Mouse (Mus musculus) megakaryocyte progenitor cell, adult 5-6 weeks (primary cell): ENCODE data around the gene Pde4b. TPM values are rescaled to one million over a fixed set of nuclear protein-coding genes. Genes with fewer than 3 reads are reported as not detected.

ENCODE experiments used
- ATAC-seq: replicated peaks from 2 replicates; pipeline ENCODE4 v1.8.0; 2016; ENCODE audit warnings: mild to moderate bottlenecking, moderate TSS enrichment, inconsistent platforms; ENCODE audit not compliant: poor library complexity
- total RNA-seq, 2 experiments: library from RNA; stranded (forward) in 1 of 2; stranded (reverse) in 1 of 2; fragments of 157-497, 149-512 nt in 1 of 2; fragments of 200-1000 nt in 1 of 2; gene quantifications; 2 replicates each; pipeline versions ENCODE4 v1.2.3 to v1.2.4; 2015 to 2017

Pde4b gene
- total RNA-seq, 2 experiments from 2014 or later = 16.1 to 19.2 TPM

GRCm38 (mm10) chr4:102275716-102276115 is 188.4 kb downstream of the Pde4b start:
- no peak for ATAC-seq

GRCm38 (mm10) chr4:102278958-102279357 is 191.6 kb downstream of the Pde4b start:
- ATAC-seq = no peak

DNA sequence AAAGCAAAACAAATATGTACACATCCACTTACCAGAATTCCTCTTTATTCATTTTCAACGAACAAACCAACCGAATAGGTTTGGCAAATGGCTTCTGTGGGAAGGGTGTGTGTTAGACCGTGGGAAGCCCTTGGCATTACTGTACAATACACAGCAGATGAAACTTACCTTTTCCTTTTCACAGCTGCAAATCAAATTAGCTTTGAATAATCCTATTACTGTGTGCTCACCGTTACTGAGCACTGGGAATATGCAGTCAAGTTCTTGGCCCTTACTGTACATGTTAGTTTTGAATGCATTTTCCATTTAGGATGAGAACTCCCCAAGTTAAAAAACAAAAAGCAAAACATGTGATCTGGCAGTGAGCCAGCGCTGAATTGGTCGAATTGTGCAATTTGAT is 199.8 kb downstream of the Pde4b start:
- ATAC-seq = no peak

- peak; percentile 86 for ATAC-seq
Measured at GRCm38 (mm10) chr4:102290052-102290734, 202.8 kb downstream of the Pde4b start.

GRCm38 (mm10) chr4:102297558-102297957 is 210.2 kb downstream of the Pde4b start:
- no peak for ATAC-seq

GRCm38 (mm10) chr4:102302568-102302967 is 215.2 kb downstream of the Pde4b start:
- ATAC-seq = no peak

GRCm38 (mm10) chr4:102307661-102308297 is 220.4 kb downstream of the Pde4b start:
- peak; percentile 66 for ATAC-seq

- no peak for ATAC-seq
Measured at GRCm38 (mm10) chr4:102310630-102311029, 223.3 kb downstream of the Pde4b start.

GRCm38 (mm10) chr4:102316011-102316410 is 228.7 kb downstream of the Pde4b start:
- ATAC-seq = no peak

DNA sequence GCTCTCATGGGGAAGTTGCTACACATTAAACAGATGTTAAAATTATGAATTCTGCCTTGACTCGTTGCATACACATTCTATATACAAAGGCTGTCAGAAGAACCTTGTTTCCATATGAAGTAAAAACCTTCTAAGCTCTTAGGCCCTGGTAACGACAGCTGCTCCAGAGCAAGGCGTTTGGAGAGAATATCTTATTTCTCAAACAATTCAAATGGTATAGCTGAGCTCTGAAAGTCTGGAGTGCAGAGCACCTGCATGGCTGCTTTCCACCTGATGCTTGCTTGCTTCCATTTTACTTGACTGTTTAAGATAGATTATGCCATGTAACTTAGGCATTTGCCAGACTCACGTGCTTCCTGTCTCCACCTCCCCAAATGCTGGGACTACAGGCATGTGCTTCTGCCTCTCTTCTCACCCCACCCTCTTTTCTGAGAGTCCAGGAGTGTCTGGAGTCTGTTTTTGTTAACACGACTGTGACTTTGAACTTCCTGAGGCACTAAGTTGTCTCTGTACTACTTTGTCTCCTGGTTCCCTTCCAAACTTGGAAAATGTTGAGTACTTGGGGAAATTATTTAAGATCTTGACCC is 229.4 kb downstream of the Pde4b start:
- no peak for ATAC-seq

DNA sequence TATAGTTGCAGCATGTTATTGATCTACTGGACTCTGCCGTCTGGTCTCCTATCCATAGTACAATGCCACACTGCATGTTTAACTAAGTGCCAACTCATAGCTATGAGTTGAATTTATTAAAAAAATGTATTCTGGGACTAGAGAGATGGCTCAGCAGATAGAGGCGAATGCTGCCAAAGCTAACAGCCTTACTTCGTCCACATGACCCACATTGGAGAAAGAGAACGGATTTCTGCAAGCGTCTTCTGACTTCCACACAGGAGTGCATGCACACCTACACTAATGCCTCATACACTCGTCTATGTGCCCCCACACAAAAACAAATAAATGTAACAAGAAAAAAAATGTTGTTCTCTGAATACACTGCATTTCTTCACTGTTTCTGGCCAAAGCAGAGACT is 231.3 kb downstream of the Pde4b start:
- ATAC-seq = no peak

- ATAC-seq = 0 out of 2 replicates have a peak, but pooled peaks have one; percentile 29
Measured at GRCm38 (mm10) chr4:102321340-102321739, 234.0 kb downstream of the Pde4b start.

- no peak for ATAC-seq
Measured at GRCm38 (mm10) chr4:102332386-102332785, 245.0 kb downstream of the Pde4b start.

- ATAC-seq = 0 out of 2 replicates have a peak, but pooled peaks have one; percentile 26
Measured at GRCm38 (mm10) chr4:102332885-102333284, 245.5 kb downstream of the Pde4b start.

GRCm38 (mm10) chr4:102346911-102347492 is 259.7 kb downstream of the Pde4b start:
- no peak for ATAC-seq

- ATAC-seq = peak; percentile 87
Measured at GRCm38 (mm10) chr4:102351476-102352475, 264.4 kb downstream of the Pde4b start.

- no peak for ATAC-seq
Measured at GRCm38 (mm10) chr4:102353641-102354403, 266.5 kb downstream of the Pde4b start.

DNA sequence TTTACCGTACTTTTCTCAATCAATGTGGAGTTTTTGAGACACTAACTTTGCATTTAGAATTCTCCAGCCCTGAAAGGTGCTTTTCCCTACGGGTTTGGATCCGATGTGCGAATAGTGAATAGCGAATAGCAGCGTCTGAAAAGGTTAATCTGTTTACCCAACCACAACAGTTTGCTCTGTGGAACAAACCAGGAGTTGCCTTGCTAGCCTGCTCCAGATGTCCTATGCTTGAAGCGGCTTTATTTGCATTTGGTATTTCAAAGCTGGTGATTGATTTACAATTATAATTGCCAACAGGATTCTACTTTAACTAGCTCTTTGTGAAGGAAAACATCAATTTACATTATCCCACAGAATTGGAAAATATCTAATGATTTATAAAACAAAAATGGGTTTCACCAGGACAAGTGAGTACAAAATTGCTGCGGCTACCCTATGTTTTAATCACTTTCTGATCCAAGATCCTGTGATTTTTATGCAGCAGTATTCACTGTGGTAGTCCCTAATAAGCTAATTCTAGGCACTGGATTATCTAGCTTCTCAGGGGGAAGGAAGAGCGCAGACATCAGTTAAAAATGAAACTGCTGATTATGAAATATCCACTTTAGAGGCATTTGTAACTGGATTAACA is 280.9 kb downstream of the Pde4b start:
- no peak for ATAC-seq

DNA sequence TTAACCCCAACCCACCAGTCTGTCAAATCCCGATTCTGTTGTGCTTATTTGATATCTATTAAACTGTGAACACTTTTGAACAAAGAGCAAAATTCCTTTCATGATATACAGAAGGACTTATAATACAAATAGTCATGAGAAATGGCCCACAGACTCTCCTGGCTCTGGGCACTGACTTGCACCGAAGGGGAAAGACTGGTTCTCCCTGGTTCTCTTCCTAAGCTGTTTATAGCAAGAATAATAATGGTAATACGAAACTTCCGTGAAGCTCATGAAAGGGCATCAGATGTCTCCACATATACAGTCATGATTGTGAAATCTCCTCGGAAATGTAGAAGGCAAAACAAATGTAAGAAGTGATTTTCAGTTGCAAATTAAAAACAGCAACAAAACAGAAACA is 287.3 kb downstream of the Pde4b start:
- no peak for ATAC-seq
